13 mouse cellular contexts compared by ENCODE assay signal in the genomic region with DNA sequence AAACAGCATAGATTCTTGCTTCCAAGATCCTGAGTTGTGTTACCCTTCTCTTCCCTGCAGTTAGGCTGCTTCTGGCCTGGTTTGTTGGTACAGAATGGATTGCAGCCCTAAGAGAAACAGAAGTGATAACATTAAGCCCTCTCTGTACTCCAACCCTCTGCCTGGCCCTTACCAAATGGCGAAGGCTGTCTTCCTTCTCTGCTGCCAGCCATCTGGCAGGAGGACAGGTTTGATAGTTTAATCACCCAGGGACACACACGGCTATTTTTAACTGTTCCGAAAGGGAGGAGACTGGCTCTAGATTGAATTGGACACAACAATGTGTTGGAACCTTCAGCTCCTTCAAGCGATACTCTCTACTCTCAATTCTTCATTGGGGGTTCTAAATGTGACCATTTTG. TPM values are rescaled to one million over a fixed set of nuclear protein-coding genes. Genes with fewer than 3 reads are reported as not detected.
A peak's percentile ranks its signal among the peaks of the same experiment; 100 is the strongest.
DNase-seq lines count a peak whose midpoint lies in the region; ATAC-seq lines count a peak whose summit lies in the region.
"Had no signal": no experiment of that assay in that cellular context is flagged by ENCODE, and none has a peak within 500 bp of the region (broad histone marks: within the 10 kb centered on the region; RNA-seq: fewer than 3 reads in every experiment).

No protein-coding gene starts in this region.

- H3K4me2 ChIP-seq in hindbrain, embryonic 12.5 days (replicated peaks): no peak overlapping the region

- ATAC-seq in hindbrain, embryonic 12.5 days (ENCODE audit: low FRiP score): no peak

- H3K4me3 ChIP-seq in hindbrain, embryonic 12.5 days: no peak overlapping the region
- H3K4me3 ChIP-seq: left cerebral cortex, adult 2 months had no signal

- H3K27me3 ChIP-seq in hindbrain, embryonic 12.5 days: peaks cover 7% of the 10 kb centered on the region
- H3K27me3 ChIP-seq: CH12.LX had no signal

- H3K9me3 ChIP-seq in hindbrain, embryonic 12.5 days (replicated peaks): no peaks in the 10 kb centered on the region

- WGBS in hindbrain, embryonic 12.5 days: 77% methylated on average over 4 of the region's 4 CpGs

- no peaks in the 10 kb centered on the region for H3K36me3 ChIP-seq in hindbrain, embryonic 12.5 days

- H3K4me1 ChIP-seq in hindbrain, embryonic 12.5 days: no peaks in the 10 kb centered on the region

- DNase-seq in adrenal gland, adult 8-10 months: peak; percentile 58
- peak; percentile 83 for DNase-seq in cerebellum, adult 11-12 months
- peak; percentile 96 for DNase-seq in heart, adult 11 months
- peak; percentile 34 to 41 for DNase-seq in heart, postnatal 36 days
- DNase-seq in frontal cortex, postnatal 10 days (ENCODE audit: low spot score in 2 of 2): no peak
- DNase-seq in kidney, postnatal 4 days: no peak
- no peak for DNase-seq in thymus, postnatal 0 days (ENCODE audit: low spot score)
- DNase-seq: lung, postnatal 10 days; right cerebral cortex, postnatal 14 days; thymus, postnatal 14 days had no signal

- H3K27ac ChIP-seq in hindbrain, embryonic 12.5 days: no peak overlapping the region
- H3K27ac ChIP-seq: left cerebral cortex, adult 2 months had no signal

- H3K9ac ChIP-seq in hindbrain, embryonic 12.5 days: no peak overlapping the region

- intact Hi-C loops in heart, postnatal 36 days (cut with DNase I): no loop called here

RNA-seq across cellular contexts. Expression of a gene that starts 6.7 kb away (rescaled TPM):
- 1 to 10 TPM; 1.2 to 2.0 (median 1.7) TPM for total RNA-seq in adrenal gland, adult 8-10 months (2022)
- 10 to 100 TPM; 50.0 to 53.1 TPM for total RNA-seq in heart, postnatal 36 days (2021)
- 1.5 and 1.7 TPM in 2 replicates for polyA plus RNA-seq in hindbrain, embryonic 12.5 days (2016; fragmentation: Nextera tagmentation; extraction: Ambion mirVana)
- polyA plus RNA-seq in thymus, postnatal 0 days (2015; fragmentation: Nextera tagmentation; extraction: Ambion mirVana): 3.4 TPM in 2 replicates

Comparison
In these comparisons a context has a peak if more than half of its experiments do, and no peak if none do; other contexts are left out.
1. DNase-seq: peak in adrenal gland, adult 8-10 months (single experiment), cerebellum, adult 11-12 months (single experiment), heart, adult 11 months (single experiment) and heart, postnatal 36 days (2 of 2); none in frontal cortex, postnatal 10 days (0 of 2), kidney, postnatal 4 days (0 of 2) and thymus, postnatal 0 days (single experiment).
2. RNA of a gene that starts 6.7 kb away (total RNA-seq): 50.0 to 53.1 TPM in heart, postnatal 36 days; 1.2 to 2.0 TPM in adrenal gland, adult 8-10 months; every median in the first group is over 10 times any median in the second.